Mouse (Mus musculus): ENCODE data around the gene Zc2hc1b. TPM values are rescaled to one million over a fixed set of nuclear protein-coding genes. Genes with fewer than 3 reads are reported as not detected.

Zc2hc1b gene
- not detected in 2 replicates for polyA plus RNA-seq (2015; fragmentation: Nextera tagmentation; extraction: Ambion mirVana)

- H3K9me3 ChIP-seq (replicated peaks; ENCODE audit: control insufficient read depth, low read length): no peaks in the 10 kb centered on the region
- 71% methylated on average over 7 of the region's 7 CpGs for WGBS (ENCODE audit: insufficient replicate concordance)
- ATAC-seq (ENCODE audit: low read depth): no peak
Observed at GRCm38 (mm10) chr10:13177973-13178624, at the start of gene Zc2hc1b. TSS of gene Zc2hc1b (minus strand) at chr10:13178023.

GRCm38 (mm10) chr10:13225377-13226063 is 47.7 kb upstream of the Zc2hc1b start:
- Histone ChIP-seq H3K4me2 (ENCODE audit: low read depth, low read length) (no peak overlapping the region), H3K4me1 (ENCODE audit: control insufficient read depth, low read depth, low read length) (no peaks in the 10 kb centered on the region), H3K9me3 (replicated peaks; ENCODE audit: control insufficient read depth, low read length) (no peaks in the 10 kb centered on the region), H3K36me3 (ENCODE audit: control insufficient read depth, insufficient read depth) (no peaks in the 10 kb centered on the region), H3K27me3 (ENCODE audit: control insufficient read depth, insufficient read depth, low read depth, low read length) (no peaks in the 10 kb centered on the region), H3K9ac (ENCODE audit: low read depth, low read length) (no peak overlapping the region), H3K4me3 (ENCODE audit: low read depth, low read length) (no peak overlapping the region), H3K27ac (ENCODE audit: low read length) (no peak overlapping the region)
- ATAC-seq (ENCODE audit: low read depth): no peak
- 51% methylated on average over 7 of the region's 7 CpGs for WGBS (ENCODE audit: insufficient replicate concordance)

More at GRCm38 (mm10) chr10:13177973-13178624, at the start of gene Zc2hc1b:
- H3K27ac ChIP-seq (ENCODE audit: low read length): no peak within 1 kb of the TSS
- H3K4me1 ChIP-seq (ENCODE audit: control insufficient read depth, low read depth, low read length): no peaks in the 10 kb centered on the region
- no peak within 1 kb of the TSS for H3K4me3 ChIP-seq (ENCODE audit: low read depth, low read length)
- no peaks in the 10 kb centered on the region for H3K27me3 ChIP-seq (ENCODE audit: control insufficient read depth, insufficient read depth, low read depth, low read length)
- no peak within 1 kb of the TSS for H3K4me2 ChIP-seq (ENCODE audit: low read depth, low read length)
- peaks cover 24% of the 10 kb centered on the region for H3K36me3 ChIP-seq (ENCODE audit: control insufficient read depth, insufficient read depth)
- H3K9ac ChIP-seq (ENCODE audit: low read depth, low read length): no peak within 1 kb of the TSS

- H3K9me3 ChIP-seq (replicated peaks; ENCODE audit: control insufficient read depth, low read length): no peaks in the 10 kb centered on the region
- no peak overlapping the region for H3K27ac ChIP-seq (ENCODE audit: low read length)
- H3K4me1 ChIP-seq (ENCODE audit: control insufficient read depth, low read depth, low read length): no peaks in the 10 kb centered on the region
- no peak for ATAC-seq (ENCODE audit: low read depth)
- no peak overlapping the region for H3K4me2 ChIP-seq (ENCODE audit: low read depth, low read length)
- H3K9ac ChIP-seq (ENCODE audit: low read depth, low read length): no peak overlapping the region
- H3K36me3 ChIP-seq (ENCODE audit: control insufficient read depth, insufficient read depth): no peaks in the 10 kb centered on the region
- H3K27me3 ChIP-seq (ENCODE audit: control insufficient read depth, insufficient read depth, low read depth, low read length): no peaks in the 10 kb centered on the region
- WGBS (ENCODE audit: insufficient replicate concordance): 61% methylated on average over 3 of the region's 3 CpGs
- H3K4me3 ChIP-seq (ENCODE audit: low read depth, low read length): no peak overlapping the region
Observed at GRCm38 (mm10) chr10:13222135-13222534, 44.3 kb upstream of the Zc2hc1b start.

DNA sequence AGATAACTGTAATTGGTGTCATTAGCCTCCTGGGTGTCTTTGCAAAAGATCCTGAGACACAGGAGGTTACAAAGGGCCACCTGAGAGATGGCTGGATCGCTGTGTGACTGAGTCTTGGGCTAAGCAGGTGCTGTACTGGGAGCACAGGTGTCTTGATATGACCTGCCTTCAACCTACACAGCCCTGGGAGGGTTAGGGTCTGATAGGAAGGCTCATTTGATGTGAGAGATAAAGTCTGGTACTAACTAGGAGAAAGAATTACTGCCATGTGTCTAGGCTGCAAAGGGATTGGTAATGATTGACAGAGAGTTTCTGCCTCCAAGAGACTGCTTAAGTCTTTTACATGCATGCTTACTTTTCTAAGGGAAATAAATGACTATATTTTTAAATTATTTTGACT is 42.2 kb upstream of the Zc2hc1b start:
- Histone ChIP-seq H3K27me3 (ENCODE audit: control insufficient read depth, insufficient read depth, low read depth, low read length) (no peaks in the 10 kb centered on the region), H3K4me2 (ENCODE audit: low read depth, low read length) (no peak overlapping the region), H3K27ac (ENCODE audit: low read length) (no peak overlapping the region), H3K9ac (ENCODE audit: low read depth, low read length) (no peak overlapping the region), H3K4me3 (ENCODE audit: low read depth, low read length) (no peak overlapping the region), H3K9me3 (replicated peaks; ENCODE audit: control insufficient read depth, low read length) (no peaks in the 10 kb centered on the region), H3K36me3 (ENCODE audit: control insufficient read depth, insufficient read depth) (no peaks in the 10 kb centered on the region), H3K4me1 (ENCODE audit: control insufficient read depth, low read depth, low read length) (no peaks in the 10 kb centered on the region)
- WGBS (ENCODE audit: insufficient replicate concordance): 55% methylated on average over 1 of the region's 1 CpGs
- no peak for ATAC-seq (ENCODE audit: low read depth)

GRCm38 (mm10) chr10:13213956-13214355 is 36.1 kb upstream of the Zc2hc1b start:
- 64% methylated on average over 12 of the region's 12 CpGs for WGBS (ENCODE audit: insufficient replicate concordance)

DNA sequence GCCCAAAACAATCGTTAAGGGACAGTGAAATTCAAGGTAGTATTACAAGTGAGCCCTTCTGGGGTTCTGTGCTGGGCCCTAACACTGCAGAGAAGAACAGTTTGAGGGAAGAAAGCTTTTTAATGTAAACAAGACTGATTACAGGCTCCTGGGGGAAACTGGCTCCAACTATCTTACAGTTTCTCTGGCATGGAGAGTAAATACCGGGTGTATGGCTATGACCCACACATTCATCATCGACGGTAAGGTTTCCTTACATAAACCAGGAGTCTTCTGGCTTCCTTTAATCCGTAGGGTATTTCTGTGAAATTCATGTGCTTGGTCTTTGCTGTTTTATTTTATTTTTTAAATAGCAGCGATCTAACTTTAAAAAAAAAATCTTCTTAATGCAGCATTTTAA is 35.0 kb upstream of the Zc2hc1b start:
- WGBS (ENCODE audit: insufficient replicate concordance): 61% methylated on average over 6 of the region's 6 CpGs
- no peaks in the 10 kb centered on the region for H3K4me1 ChIP-seq (ENCODE audit: control insufficient read depth, low read depth, low read length)
- no peaks in the 10 kb centered on the region for H3K9me3 ChIP-seq (replicated peaks; ENCODE audit: control insufficient read depth, low read length)
- ATAC-seq (ENCODE audit: low read depth): no peak
- H3K27me3 ChIP-seq (ENCODE audit: control insufficient read depth, insufficient read depth, low read depth, low read length): no peaks in the 10 kb centered on the region
- no peak overlapping the region for H3K27ac ChIP-seq (ENCODE audit: low read length)
- H3K9ac ChIP-seq (ENCODE audit: low read depth, low read length): no peak overlapping the region
- H3K36me3 ChIP-seq (ENCODE audit: control insufficient read depth, insufficient read depth): no peaks in the 10 kb centered on the region
- no peak overlapping the region for H3K4me3 ChIP-seq (ENCODE audit: low read depth, low read length)
- no peak overlapping the region for H3K4me2 ChIP-seq (ENCODE audit: low read depth, low read length)

More at GRCm38 (mm10) chr10:13213956-13214355, 36.1 kb upstream of the Zc2hc1b start:
- no peaks in the 10 kb centered on the region for H3K4me1 ChIP-seq (ENCODE audit: control insufficient read depth, low read depth, low read length)
- H3K27ac ChIP-seq (ENCODE audit: low read length): no peak overlapping the region
- no peak overlapping the region for H3K4me3 ChIP-seq (ENCODE audit: low read depth, low read length)
- H3K9ac ChIP-seq (ENCODE audit: low read depth, low read length): no peak overlapping the region
- H3K36me3 ChIP-seq (ENCODE audit: control insufficient read depth, insufficient read depth): no peaks in the 10 kb centered on the region
- H3K27me3 ChIP-seq (ENCODE audit: control insufficient read depth, insufficient read depth, low read depth, low read length): no peaks in the 10 kb centered on the region
- H3K4me2 ChIP-seq (ENCODE audit: low read depth, low read length): no peak overlapping the region
- no peaks in the 10 kb centered on the region for H3K9me3 ChIP-seq (replicated peaks; ENCODE audit: control insufficient read depth, low read length)
- no peak for ATAC-seq (ENCODE audit: low read depth)

DNA sequence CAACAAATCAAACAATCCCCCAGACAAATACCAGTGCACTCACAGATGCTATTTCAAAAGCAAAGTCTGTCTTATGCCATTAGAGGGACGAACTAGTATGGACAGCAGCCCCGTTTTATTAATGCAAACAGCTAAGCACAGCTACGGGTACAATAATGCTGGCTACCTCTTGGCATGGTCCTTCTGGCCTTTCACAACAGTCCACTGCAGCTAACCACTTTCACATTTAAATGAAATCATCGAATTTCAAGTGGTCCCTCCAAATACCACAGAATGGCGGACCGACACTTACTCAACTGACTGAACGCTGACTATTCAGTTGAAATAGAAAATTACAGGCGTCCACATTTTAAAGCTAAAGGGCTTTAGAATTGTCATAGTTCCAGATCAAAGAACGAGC is 34.5 kb upstream of the Zc2hc1b start:
- 71% methylated on average over 9 of the region's 9 CpGs for WGBS (ENCODE audit: insufficient replicate concordance)
- Histone ChIP-seq H3K9ac (ENCODE audit: low read depth, low read length) (no peak overlapping the region), H3K27me3 (ENCODE audit: control insufficient read depth, insufficient read depth, low read depth, low read length) (no peaks in the 10 kb centered on the region), H3K4me2 (ENCODE audit: low read depth, low read length) (no peak overlapping the region), H3K36me3 (ENCODE audit: control insufficient read depth, insufficient read depth) (no peaks in the 10 kb centered on the region), H3K27ac (ENCODE audit: low read length) (no peak overlapping the region), H3K4me3 (ENCODE audit: low read depth, low read length) (no peak overlapping the region), H3K4me1 (ENCODE audit: control insufficient read depth, low read depth, low read length) (no peaks in the 10 kb centered on the region), H3K9me3 (replicated peaks; ENCODE audit: control insufficient read depth, low read length) (no peaks in the 10 kb centered on the region)
- ATAC-seq (ENCODE audit: low read depth): no peak

DNA sequence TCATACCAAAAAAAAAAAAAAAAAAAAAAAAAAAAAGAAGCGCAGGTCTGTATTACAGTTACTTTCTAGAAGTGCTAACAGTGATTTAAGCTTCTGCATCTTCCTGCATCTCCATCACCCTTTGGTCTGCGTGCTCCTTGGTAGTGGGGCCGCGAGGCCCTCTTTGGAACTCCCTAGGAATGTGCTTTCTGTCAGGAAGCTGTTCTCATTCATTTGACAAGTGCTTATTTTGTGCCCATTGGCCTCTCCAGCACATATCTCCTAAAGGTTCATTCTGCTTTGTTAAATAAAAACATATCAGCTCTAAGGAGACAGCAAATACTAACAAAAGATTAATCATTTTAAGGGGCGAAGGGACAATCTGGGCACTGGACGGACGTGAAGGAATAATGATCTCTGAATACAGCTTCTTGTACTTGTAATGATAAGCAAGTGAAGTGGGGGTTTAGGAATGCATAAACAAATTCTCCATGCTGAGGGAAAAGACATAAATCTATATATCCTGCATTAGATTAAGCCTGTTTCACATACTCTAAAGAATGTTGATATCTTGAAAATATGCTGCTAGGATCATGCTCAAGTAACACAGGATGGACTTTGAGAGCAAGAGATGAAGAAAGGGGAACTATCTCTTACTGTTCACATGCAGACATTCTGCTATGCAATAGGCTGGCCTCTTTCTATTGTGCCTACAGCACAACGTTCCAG is 32.3 kb upstream of the Zc2hc1b start:
- Histone ChIP-seq H3K9me3 (replicated peaks; ENCODE audit: control insufficient read depth, low read length) (no peaks in the 10 kb centered on the region), H3K4me2 (ENCODE audit: low read depth, low read length) (no peak overlapping the region), H3K27ac (ENCODE audit: low read length) (no peak overlapping the region), H3K36me3 (ENCODE audit: control insufficient read depth, insufficient read depth) (no peaks in the 10 kb centered on the region), H3K27me3 (ENCODE audit: control insufficient read depth, insufficient read depth, low read depth, low read length) (no peaks in the 10 kb centered on the region), H3K9ac (ENCODE audit: low read depth, low read length) (no peak overlapping the region), H3K4me1 (ENCODE audit: control insufficient read depth, low read depth, low read length) (no peaks in the 10 kb centered on the region), H3K4me3 (ENCODE audit: low read depth, low read length) (no peak overlapping the region)
- ATAC-seq (ENCODE audit: low read depth): no peak
- WGBS (ENCODE audit: insufficient replicate concordance): 68% methylated on average over 8 of the region's 8 CpGs

- H3K4me2 ChIP-seq (ENCODE audit: low read depth, low read length): no peak overlapping the region
- H3K4me1 ChIP-seq (ENCODE audit: control insufficient read depth, low read depth, low read length): no peaks in the 10 kb centered on the region
- no peaks in the 10 kb centered on the region for H3K36me3 ChIP-seq (ENCODE audit: control insufficient read depth, insufficient read depth)
- no peaks in the 10 kb centered on the region for H3K9me3 ChIP-seq (replicated peaks; ENCODE audit: control insufficient read depth, low read length)
- no peak overlapping the region for H3K9ac ChIP-seq (ENCODE audit: low read depth, low read length)
- no peak overlapping the region for H3K4me3 ChIP-seq (ENCODE audit: low read depth, low read length)
- ATAC-seq (ENCODE audit: low read depth): no peak
- 63% methylated on average over 3 of the region's 3 CpGs for WGBS (ENCODE audit: insufficient replicate concordance)
- no peaks in the 10 kb centered on the region for H3K27me3 ChIP-seq (ENCODE audit: control insufficient read depth, insufficient read depth, low read depth, low read length)
- H3K27ac ChIP-seq (ENCODE audit: low read length): no peak overlapping the region
Observed at GRCm38 (mm10) chr10:13209506-13209905, 31.7 kb upstream of the Zc2hc1b start.

Data from liver, embryonic 16.5 days (tissue).